Comparison of ENCODE assay signal across 15 mouse cellular contexts in genomic region chr5:122825099-122825498, GRCm38 (mm10).
"Had no signal": no experiment of that assay in that cellular context is flagged by ENCODE, and none has a peak within 500 bp of the region (broad histone marks: within the 10 kb centered on the region; RNA-seq: fewer than 3 reads in every experiment).

No protein-coding gene starts in this region.

- H3K36me3 ChIP-seq: limb, embryonic 10.5 days; limb, embryonic 13.5 days; liver, embryonic 12.5 days; liver, embryonic 15.5 days had no signal

- H3K27me3 ChIP-seq: limb, embryonic 13.5 days; liver, embryonic 12.5 days; liver, embryonic 15.5 days had no signal

- H3K9me3 ChIP-seq: limb, embryonic 10.5 days; limb, embryonic 13.5 days; liver, embryonic 12.5 days; liver, embryonic 15.5 days had no signal

- ATAC-seq: liver, embryonic 12.5 days had no signal

- DNase-seq: kidney, adult 2 months; kidney, postnatal 25 days; layer of hippocampus, adult 9-11 months; liver; lung, adult 2 months; lung, postnatal 14 days; lung, postnatal 4 days; midbrain, embryonic 14.5 days had no signal

- H3K9ac ChIP-seq: limb, embryonic 13.5 days; liver, embryonic 12.5 days; liver, embryonic 15.5 days had no signal

- H3K4me3 ChIP-seq: layer of hippocampus, adult 2 months; limb, embryonic 10.5 days; limb, embryonic 13.5 days; liver, embryonic 12.5 days; liver, embryonic 15.5 days had no signal

- H3K4me2 ChIP-seq: limb, embryonic 13.5 days; liver, embryonic 12.5 days; liver, embryonic 15.5 days; midbrain, embryonic 11.5 days had no signal

- H3K27ac ChIP-seq: kidney, postnatal 0 days; layer of hippocampus, adult 2 months; limb, embryonic 10.5 days; limb, embryonic 13.5 days; liver, embryonic 15.5 days had no signal
